7 mouse cellular contexts compared by ENCODE assay signal in genomic region chr4:54945603-54946445, GRCm38 (mm10). TPM values are rescaled to one million over a fixed set of nuclear protein-coding genes. Genes with fewer than 3 reads are reported as not detected.
DNase-seq lines count a peak whose midpoint lies in the region; ATAC-seq lines count a peak whose summit lies in the region.

No protein-coding gene starts in this region.

- intact Hi-C loops in left cerebral cortex, postnatal 36 days (cut with DNase I): loop anchor here (5.0 to 10.0 kb wide), 4 partner anchors 61 to 1011 kb away; no protein-coding TSS in a partner anchor

- H3K27ac ChIP-seq in embryonic facial prominence, embryonic 12.5 days: peak overlapping the region; percentile 98
- peak overlapping the region; percentile 100 for H3K27ac ChIP-seq in hindbrain, embryonic 13.5 days

- no peak for ATAC-seq in embryonic facial prominence, embryonic 12.5 days (ENCODE audit: insufficient number of reproducible peaks, insufficient read depth, low FRiP score, low TSS enrichment)
- peak; percentile 44 for ATAC-seq in hindbrain, embryonic 13.5 days (ENCODE audit: low FRiP score)

- no peaks in the 10 kb centered on the region for H3K27me3 ChIP-seq in embryonic facial prominence, embryonic 12.5 days
- H3K27me3 ChIP-seq in hindbrain, embryonic 13.5 days: no peaks in the 10 kb centered on the region

- WGBS in embryonic facial prominence, embryonic 12.5 days: under 1% methylated on average over 36 of the region's 36 CpGs
- under 1% methylated on average over 36 of the region's 36 CpGs for WGBS in hindbrain, embryonic 13.5 days

- H3K9me3 ChIP-seq in embryonic facial prominence, embryonic 12.5 days: no peaks in the 10 kb centered on the region
- H3K9me3 ChIP-seq in hindbrain, embryonic 13.5 days: no peaks in the 10 kb centered on the region

- DNase-seq in urinary bladder, postnatal 14 days (ENCODE audit: low spot score): peak; percentile 25
- no peak for DNase-seq in urinary bladder, adult 2 months (ENCODE audit: low spot score)
- peak; percentile 12 to 29 for DNase-seq in lung, postnatal 4 days
- no peak for DNase-seq in thymus, postnatal 25 days
- DNase-seq in left cerebral cortex, postnatal 36 days (ENCODE audit: low spot score in 2 of 2): no peak

- no peaks in the 10 kb centered on the region for H3K36me3 ChIP-seq in embryonic facial prominence, embryonic 12.5 days
- no peaks in the 10 kb centered on the region for H3K36me3 ChIP-seq in hindbrain, embryonic 13.5 days

- peak overlapping the region; percentile 71 for H3K4me2 ChIP-seq in embryonic facial prominence, embryonic 12.5 days (replicated peaks)
- peak overlapping the region; percentile 88 for H3K4me2 ChIP-seq in hindbrain, embryonic 13.5 days

- H3K4me1 ChIP-seq in embryonic facial prominence, embryonic 12.5 days: peaks cover 7% of the 10 kb centered on the region
- H3K4me1 ChIP-seq in hindbrain, embryonic 13.5 days (replicated peaks): peaks cover 16% of the 10 kb centered on the region

- peak overlapping the region; percentile 95 for H3K9ac ChIP-seq in embryonic facial prominence, embryonic 12.5 days
- peak overlapping the region; percentile 97 for H3K9ac ChIP-seq in hindbrain, embryonic 13.5 days

- H3K4me3 ChIP-seq in embryonic facial prominence, embryonic 12.5 days: peak overlapping the region; percentile 80
- peak overlapping the region; percentile 87 for H3K4me3 ChIP-seq in hindbrain, embryonic 13.5 days

RNA-seq across cellular contexts. Expression of gene Zfp462, which starts 1.0 kb away (rescaled TPM):
- polyA plus RNA-seq in urinary bladder, adult 2 months (2012; rRNA removed): 7.8 and 7.9 TPM in 2 replicates
- polyA plus RNA-seq in embryonic facial prominence, embryonic 12.5 days (2016; fragmentation: Nextera tagmentation; extraction: Ambion mirVana): 10.4 and 12.2 TPM in 2 replicates
- polyA plus RNA-seq in hindbrain, embryonic 13.5 days (2015; fragmentation: Nextera tagmentation; extraction: Ambion mirVana): 16.7 and 18.2 TPM in 2 replicates
- 10 to 100 TPM; 37.7 to 71.3 TPM for total RNA-seq in left cerebral cortex, postnatal 36 days (2021)

Comparison
In these comparisons a context has a peak if more than half of its experiments do, and no peak if none do; other contexts are left out.
1. DNase-seq: peak in urinary bladder, postnatal 14 days (single experiment) and lung, postnatal 4 days (2 of 2); none in urinary bladder, adult 2 months (single experiment), thymus, postnatal 25 days (single experiment) and left cerebral cortex, postnatal 36 days (0 of 2).